Mouse (Mus musculus) ovary, adult 18-20 months (tissue): Measurements from ENCODE around the gene Slc22a14.
A peak's percentile ranks its signal among the peaks of the same experiment; 100 is the strongest.

Experiments
- DNase-seq: peaks from one replicate; pipeline ENCODE4 v3.0.0; 2022; ENCODE audit warnings: low spot score, mixed read lengths

Gene Slc22a14

GRCm38 (mm10) chr9:119203617-119204016 is 161.7 kb downstream of the Slc22a14 start:
- no peak for DNase-seq

- no peak for DNase-seq
Measured at GRCm38 (mm10) chr9:119201653-119202052, 163.7 kb downstream of the Slc22a14 start.

- DNase-seq: no peak
Measured at GRCm38 (mm10) chr9:119199151-119199861, 166.0 kb downstream of the Slc22a14 start.

- DNase-seq: no peak
Measured at GRCm38 (mm10) chr9:119192202-119192990, 173.0 kb downstream of the Slc22a14 start.

- DNase-seq: peak; percentile 31
Measured at GRCm38 (mm10) chr9:119181241-119181728, 184.1 kb downstream of the Slc22a14 start.

- DNase-seq: no peak
Measured at GRCm38 (mm10) chr9:119179292-119179691, 186.1 kb downstream of the Slc22a14 start.

GRCm38 (mm10) chr9:119167608-119168007 is 197.7 kb downstream of the Slc22a14 start:
- DNase-seq: no peak

GRCm38 (mm10) chr9:119165548-119165947 is 199.8 kb downstream of the Slc22a14 start:
- DNase-seq: no peak

- DNase-seq: no peak
Measured at GRCm38 (mm10) chr9:119164743-119165142, 200.6 kb downstream of the Slc22a14 start.

- no peak for DNase-seq
Measured at GRCm38 (mm10) chr9:119160689-119161088, 204.7 kb downstream of the Slc22a14 start.

GRCm38 (mm10) chr9:119158861-119159260 is 206.5 kb downstream of the Slc22a14 start, which contains the start of gene Gm47289:
Gene Gm47289, plus strand, starts transcription at chr9:119159161.
- DNase-seq: no peak

- DNase-seq: peak; percentile 45
Measured at GRCm38 (mm10) chr9:119156278-119157201, 208.8 kb downstream of the Slc22a14 start, which contains the start of gene Acaa1b. Gene Acaa1b, minus strand, starts transcription at chr9:119157093.

GRCm38 (mm10) chr9:119155826-119156225 is 209.5 kb downstream of the Slc22a14 start:
- DNase-seq: no peak

- DNase-seq: no peak
Measured at GRCm38 (mm10) chr9:119155416-119155815, 209.9 kb downstream of the Slc22a14 start.

GRCm38 (mm10) chr9:119151751-119152150 is 213.6 kb downstream of the Slc22a14 start:
- no peak for DNase-seq

GRCm38 (mm10) chr9:119149601-119150000 is 215.8 kb downstream of the Slc22a14 start:
- peak; percentile 35 for DNase-seq

GRCm38 (mm10) chr9:119146098-119146770 is 219.1 kb downstream of the Slc22a14 start:
- DNase-seq: no peak

GRCm38 (mm10) chr9:119145638-119146037 is 219.7 kb downstream of the Slc22a14 start:
- no peak for DNase-seq

GRCm38 (mm10) chr9:119145137-119145536 is 220.2 kb downstream of the Slc22a14 start:
- DNase-seq: no peak

- DNase-seq: no peak
Measured at GRCm38 (mm10) chr9:119144696-119145095, 220.7 kb downstream of the Slc22a14 start.

- DNase-seq: no peak
Measured at GRCm38 (mm10) chr9:119143372-119143771, 222.0 kb downstream of the Slc22a14 start.
